Mouse (Mus musculus): ENCODE data around the gene Fads1. TPM values are rescaled to one million over a fixed set of nuclear protein-coding genes. Genes with fewer than 3 reads are reported as not detected.

The Fads1 gene
- total RNA-seq, 2 experiments from 2014 or later = 149 to 158 TPM

DNA sequence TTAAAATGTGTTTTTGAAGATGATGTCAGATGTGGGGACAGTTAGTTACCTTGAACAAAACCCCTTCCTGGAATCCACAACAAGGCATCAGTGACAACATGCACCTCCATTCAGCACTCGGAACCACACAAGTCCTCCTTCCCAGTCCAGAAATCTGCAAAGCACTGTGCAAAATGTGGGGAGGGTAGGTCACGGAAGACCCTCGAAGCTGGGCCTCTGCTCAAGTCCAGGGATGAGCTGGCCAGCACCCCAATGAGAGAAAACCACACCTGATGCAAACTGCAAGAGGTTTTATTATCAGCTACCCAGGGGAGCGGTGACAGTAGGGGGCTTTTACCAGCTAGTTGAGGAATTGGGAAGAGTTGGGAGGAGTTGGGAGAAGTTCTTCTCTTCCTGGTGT is 7.7 kb upstream of the Fads1 start:
- intact Hi-C loops (cut with DNase I) = no loop called here
- DNase-seq = no peak

DNA sequence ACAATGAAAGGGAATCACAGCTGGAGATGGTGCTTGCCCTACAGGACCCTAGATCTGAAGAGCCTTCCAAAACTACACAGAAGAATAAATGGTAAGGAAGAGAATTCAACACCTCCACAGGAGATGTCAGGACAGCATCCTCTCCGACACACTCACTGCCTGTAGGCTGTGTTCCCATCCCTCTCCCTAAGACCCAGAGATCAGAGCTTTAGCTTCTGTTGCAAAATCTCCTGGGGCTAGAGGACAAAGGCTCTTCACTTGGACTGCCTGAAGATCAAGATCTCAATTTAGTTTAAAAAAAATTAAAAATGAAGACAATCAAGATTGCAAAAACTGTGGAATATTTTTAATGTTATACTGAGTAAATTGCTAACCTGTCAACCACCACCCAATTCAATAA is 6.2 kb upstream of the Fads1 start:
- intact Hi-C loops (cut with DNase I) = no loop called here
- no peak for DNase-seq

DNA sequence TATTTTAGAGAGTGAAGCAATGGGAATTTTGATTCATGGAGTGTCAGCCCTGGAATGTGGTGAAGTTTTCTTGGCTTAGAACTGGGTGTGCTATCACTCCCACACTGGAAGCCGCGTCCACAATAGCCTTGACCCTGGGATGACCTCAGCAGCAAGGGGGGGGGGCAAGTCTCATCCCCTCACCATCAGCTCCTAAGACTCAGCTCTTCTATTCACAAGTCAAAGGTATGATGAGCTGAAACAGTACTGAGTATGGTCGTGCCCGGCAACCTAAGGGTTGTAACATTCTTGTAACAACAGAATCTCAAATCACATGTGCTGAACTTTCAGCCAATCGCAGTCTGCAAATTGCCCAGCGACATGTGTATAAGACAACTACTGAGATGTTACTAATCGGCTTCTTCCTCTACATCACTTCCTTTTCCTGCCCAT is 5.7 kb upstream of the Fads1 start:
- intact Hi-C loops (cut with DNase I) = no loop called here
- DNase-seq = no peak

DNA sequence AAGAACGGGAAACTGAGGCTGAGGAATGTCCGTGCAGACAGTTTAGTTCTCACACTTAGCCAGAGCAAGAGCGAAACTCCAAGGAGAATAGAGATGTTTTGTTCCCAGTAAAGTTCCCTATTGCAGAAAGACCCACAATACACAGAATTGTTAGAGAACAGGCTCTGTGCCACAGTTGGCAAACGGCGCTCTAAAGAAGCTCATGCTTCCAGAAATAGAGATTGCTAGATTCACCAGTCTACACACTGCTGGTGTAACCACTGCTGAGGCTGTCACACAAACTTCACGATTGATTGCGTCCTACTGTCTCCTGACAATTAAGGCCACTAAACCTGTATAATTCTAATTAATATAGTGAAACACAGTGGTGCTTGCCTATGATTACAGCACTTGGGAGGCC is 1.5 kb upstream of the Fads1 start:
- no peak for DNase-seq
- intact Hi-C loops (cut with DNase I) = no loop called here

DNA sequence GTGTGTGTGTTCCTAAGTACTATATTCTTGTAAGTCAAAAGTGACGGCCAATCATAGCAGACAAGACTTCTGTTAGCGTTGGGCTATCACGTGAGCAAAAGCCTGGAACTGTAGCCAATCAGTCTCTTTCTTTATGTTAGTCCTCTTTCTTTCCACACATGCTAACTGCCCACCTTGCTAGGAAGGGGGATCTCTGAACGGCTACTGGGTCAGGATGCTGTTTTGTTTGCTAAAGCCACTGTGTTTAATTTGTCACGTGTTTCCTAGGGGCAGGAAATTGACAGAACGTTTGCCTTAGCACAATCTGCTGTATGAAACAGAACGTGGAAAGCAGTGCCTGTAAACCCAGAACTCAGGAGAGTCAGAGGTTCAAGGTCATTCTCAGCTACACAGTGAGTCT is 546 bp upstream of the Fads1 start:
- no peak for DNase-seq
- intact Hi-C loops (cut with DNase I) = no loop called here

DNA sequence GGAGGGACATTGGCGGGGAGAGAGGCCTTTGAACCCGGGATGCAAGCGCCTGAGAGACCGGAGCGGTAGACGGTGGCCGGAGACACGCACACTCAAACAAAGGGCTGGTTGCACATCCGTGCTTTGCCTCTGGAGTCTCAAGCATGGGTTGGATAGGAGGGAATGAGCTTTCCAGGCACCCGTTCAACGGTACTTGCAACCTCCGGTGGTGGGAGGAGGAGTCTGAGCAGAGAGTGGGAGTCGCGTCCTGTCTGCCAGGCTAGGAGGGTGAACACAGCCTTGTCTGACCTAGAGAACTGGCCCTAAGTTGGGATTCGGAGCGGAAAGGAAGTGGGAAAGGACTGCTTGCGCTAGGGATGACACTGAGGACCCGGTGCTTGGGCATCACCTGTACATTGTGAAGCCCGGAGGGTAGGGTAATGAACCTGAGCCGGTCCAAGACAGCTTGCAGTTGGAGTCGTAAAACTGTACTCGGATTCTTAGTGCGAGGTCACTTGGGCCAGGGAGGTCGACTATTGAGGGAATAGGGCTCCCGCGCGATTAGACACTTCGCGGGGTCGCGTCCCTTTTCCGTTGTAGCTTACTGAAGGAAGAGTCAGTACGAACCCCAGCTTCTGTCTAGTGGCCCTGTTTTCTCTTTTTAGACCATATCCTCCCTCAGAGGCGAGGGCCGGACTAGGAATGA is 753 bp downstream of the Fads1 start:
- intact Hi-C loops (cut with DNase I) = no loop called here
- peak; percentile 74 for DNase-seq

DNA sequence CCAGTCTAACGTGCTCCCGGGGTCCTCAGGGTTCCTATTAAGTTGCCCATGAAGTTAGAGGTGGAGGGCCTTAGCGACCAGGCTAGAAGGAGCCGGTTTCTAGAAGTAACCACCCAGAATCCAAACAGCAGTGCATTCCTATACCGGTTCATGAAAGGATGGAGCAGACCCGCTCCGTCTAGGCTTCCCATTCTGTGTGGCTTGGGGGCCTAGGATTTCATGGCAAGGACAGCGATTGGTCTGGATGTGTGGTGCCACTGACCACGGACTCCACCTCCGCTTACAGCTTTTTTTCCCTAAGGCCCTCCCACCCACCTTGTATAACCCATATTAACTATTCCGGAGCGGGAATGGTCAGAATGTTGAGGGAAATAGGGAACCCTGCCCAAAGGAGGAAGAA is 1.4 kb downstream of the Fads1 start:
- intact Hi-C loops (cut with DNase I) = loop anchor here (2.0 kb wide), 1 partner anchor 83 kb away; the partner anchor contains the start of gene Fads2
- peak; percentile 33 for DNase-seq

DNA sequence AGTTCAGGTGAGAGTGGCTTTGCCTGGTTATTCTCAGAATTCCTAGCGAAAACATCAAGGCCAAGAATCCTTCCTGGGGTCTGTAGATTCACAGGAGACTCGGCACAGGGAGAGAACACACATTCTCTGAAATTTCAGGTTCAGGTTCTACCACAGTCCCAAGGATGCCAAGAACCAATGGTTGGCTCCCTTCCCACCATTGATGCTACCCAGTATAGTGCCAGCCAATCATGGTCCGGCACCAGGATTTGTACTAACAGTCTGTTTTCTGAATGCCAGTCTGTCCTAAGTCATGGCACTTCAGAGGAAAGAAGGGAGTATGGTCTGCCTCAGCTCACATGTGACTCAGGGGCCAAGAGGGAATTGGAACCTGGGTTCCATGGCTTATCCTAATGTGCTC is 3.2 kb downstream of the Fads1 start:
- intact Hi-C loops (cut with DNase I) = loop anchor here (2.0 kb wide), 1 partner anchor 85 kb away; the partner anchor contains the start of gene Fads2
- no peak for DNase-seq

DNA sequence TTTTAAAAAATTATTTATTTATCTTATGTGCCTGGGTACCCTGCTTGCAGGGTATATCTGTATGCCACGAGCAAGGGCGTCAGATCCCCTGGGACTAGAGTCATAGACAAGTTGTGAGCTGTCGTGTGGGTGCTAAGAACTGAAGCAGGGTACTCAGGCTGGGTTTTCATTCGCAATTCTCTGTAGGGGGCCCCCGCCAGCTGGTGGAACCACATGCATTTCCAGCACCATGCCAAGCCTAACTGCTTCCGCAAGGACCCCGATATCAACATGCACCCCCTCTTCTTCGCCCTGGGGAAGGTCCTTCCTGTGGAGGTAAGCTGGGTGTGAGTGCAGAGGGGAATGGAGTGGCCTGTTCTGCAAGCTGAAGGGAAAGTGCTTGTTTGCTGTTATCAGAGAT is 3.9 kb downstream of the Fads1 start:
- no peak for DNase-seq
- intact Hi-C loops (cut with DNase I) = no loop called here

DNA sequence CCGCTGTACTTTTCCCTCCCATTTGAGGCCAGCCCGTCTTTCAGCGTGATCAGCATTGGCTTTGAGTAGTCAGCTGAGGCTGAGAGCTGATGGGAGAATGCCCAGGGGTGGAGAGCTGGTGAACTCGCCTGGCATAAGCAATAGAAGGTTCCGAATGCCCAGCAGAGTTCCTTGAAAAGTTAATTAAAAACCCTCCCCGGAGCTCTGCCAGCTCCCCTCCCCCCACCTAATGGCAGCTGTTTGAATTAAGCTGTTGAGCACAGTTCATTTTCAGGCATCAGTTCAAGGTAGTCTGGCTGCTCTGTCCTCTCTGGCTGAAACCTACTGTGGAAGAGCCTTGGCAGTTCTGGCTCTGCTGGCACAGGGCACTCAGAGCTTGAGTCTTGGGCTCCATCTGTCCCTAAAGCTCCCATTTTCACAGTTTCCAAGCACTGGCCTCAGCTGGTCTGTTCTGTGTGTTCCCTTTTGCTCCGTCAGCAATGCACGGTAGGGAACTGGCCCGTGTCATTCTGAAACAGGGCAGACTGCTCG is 5.7 kb downstream of the Fads1 start:
- DNase-seq = peak; percentile 95
- intact Hi-C loops (cut with DNase I) = no loop called here

DNA sequence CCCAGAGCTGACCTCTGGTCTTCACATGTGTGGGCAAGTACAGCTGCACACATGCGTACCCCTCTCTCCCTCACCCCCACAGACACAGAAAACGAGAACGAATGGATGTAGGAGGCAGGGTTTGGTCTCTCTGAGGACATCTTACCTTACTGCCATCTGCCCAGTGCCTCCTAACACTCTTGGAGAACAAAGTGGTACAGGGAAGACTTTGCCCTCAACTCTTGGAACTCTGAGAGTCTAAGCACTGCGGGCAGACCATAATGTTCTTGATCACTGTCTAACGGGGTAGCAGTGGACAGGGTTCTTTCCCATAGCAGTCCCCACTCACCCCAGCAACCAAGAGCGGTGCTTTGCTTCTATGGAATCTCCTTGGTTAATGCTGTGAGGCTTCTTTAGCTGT is 6.3 kb downstream of the Fads1 start:
- intact Hi-C loops (cut with DNase I) = no loop called here

DNA sequence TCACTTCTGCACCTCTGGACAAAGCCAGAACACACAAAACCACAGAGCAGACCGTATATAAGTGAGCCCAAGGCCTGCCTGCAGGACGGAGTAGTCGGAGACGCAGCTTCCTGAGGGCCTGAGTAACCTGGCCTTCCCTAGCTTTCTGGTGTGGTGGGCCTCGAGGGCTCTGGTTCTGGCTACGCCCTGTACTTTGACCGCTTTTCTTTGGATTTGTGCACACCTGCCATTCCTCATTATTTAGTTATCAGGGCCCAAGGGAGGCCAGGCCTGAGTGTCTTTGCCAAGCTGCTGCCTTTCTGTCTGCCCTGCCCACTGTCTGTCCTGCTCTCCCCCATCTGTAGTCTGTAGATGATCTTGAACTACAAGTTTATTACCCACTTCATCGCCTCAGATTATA is 7.3 kb downstream of the Fads1 start:
- intact Hi-C loops (cut with DNase I) = loop anchor here (5.0 kb wide), 1 partner anchor 108 kb away; no protein-coding TSS in a partner anchor
- no peak for DNase-seq

More for the DNA sequence above, 6.3 kb downstream of the Fads1 start:
- no peak for DNase-seq

DNA sequence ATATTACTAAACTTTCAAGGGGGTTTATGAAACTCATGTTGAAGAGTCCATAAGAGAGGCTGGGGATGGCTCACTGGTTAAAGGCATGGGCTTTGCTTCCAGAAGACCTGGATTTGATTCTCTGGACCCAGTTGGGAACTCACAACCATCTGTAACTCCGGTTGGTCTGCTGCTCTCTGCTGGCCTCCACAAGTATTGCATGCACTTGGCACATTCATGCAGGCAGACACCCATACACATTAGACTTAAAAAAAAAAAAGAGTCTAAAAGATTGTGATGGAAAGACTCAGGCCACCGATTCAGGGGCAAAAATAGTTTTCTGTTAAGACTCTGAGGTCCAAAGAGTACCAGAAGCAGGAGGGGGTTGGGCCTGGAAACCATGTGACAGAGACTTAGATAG is 8.1 kb downstream of the Fads1 start:
- peak; percentile 77 for DNase-seq
- intact Hi-C loops (cut with DNase I) = loop anchor here (5.0 kb wide), 1 partner anchor 108 kb away; no protein-coding TSS in a partner anchor

DNA sequence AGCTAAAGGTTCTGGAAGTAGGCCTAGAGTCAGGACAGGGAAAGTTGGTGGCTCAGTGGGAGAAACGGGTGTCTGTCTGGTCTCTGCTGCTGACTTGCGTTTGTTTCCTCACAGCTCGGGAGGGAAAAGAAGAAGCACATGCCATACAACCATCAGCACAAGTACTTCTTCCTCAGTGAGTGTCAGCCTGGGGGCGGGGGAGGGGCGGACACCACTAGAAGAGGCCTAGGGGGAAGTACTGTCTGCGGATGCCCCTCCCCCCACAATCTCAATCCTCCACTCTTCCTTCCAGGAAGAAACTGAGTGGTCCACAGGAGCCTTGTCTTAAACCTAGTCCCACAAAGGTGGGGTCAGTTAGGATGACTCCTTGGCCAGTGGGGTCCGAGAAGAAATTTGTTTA is 8.6 kb downstream of the Fads1 start:
- peak; percentile 31 for DNase-seq
- intact Hi-C loops (cut with DNase I) = loop anchor here (5.0 kb wide), 1 partner anchor 109 kb away; no protein-coding TSS in a partner anchor

DNA sequence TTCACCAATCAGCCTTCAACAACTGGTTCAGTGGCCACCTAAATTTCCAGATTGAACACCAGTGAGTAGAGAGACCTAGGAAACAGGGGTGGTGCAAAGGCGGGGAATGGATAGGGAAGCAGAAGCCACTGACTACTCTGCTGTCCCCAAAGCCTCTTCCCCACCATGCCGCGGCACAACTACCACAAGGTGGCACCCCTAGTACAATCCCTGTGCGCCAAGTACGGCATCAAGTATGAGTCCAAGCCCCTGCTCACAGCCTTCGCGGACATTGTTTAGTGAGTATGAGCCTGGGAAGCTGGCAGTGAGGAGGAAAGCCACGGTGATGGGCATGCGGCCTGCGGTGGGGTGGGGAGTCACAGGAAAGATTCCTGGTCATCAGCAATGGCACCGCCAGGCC is 11.6 kb downstream of the Fads1 start:
- intact Hi-C loops (cut with DNase I) = loop anchor here (5.0 kb wide), 1 partner anchor 112 kb away; no protein-coding TSS in a partner anchor
- peak; percentile 20 for DNase-seq

DNA sequence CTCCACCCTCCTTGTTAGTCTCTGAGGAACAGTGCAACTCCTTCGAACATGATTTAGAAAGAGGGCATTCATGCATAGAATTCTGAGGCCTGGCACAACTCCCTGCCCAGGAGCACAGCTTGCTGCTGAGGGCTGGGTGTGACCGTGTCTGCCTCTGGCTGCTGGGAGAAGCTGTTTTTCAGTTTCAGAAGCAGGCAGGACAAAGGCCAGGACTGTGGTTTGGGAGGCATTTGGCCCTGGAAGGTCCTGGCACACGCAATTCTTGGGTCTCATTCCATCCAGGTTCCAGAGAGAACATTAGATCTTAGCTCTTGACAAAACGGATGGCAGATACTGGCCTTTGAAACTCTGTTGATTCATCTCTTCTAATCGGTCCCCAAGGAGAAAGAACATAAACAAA is 12.6 kb downstream of the Fads1 start:
- intact Hi-C loops (cut with DNase I) = loop anchor here (5.0 kb wide), 2 partner anchors 198 to 278 kb away; no protein-coding TSS in a partner anchor
- DNase-seq = no peak

DNA sequence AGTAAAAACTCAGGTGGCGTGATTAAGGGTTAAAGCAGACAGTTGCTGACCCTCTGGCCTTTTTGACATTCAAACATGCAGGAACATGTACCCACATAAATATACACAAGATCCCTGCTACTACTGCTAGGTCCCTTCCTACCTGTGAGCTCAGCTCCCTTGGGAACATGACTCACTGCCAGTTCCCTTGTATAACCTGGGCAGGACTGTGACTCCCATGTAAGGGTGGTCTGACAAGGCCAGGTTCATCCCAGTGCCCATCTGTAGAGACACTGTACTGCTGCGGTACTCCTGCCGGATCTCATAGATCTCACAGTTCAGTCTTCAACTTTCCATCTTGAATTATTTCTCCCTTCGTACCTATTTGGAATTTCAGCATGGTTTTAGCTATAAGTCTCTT is 14.4 kb downstream of the Fads1 start:
- intact Hi-C loops (cut with DNase I) = loop anchor here (5.0 kb wide), 2 partner anchors 200 to 280 kb away; no protein-coding TSS in a partner anchor
- DNase-seq = no peak

DNA sequence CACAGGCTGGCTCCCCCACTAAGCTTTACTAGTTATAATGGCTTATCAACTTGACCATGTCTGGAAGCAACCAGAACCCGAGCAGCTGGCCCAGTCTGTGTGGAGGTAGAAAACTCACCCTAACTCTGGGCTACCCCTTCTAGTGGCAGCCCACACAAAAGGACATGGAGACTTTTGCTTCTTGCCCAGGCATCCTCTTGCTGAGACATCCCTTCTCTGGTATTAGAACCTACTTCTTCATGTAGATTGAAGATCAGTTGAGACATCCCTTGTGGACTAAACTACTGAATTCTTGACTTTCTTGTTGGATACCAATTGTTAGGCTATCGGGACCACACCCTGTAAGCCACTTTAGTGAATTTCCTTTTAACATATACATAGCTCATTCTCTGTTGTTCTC is 15.6 kb downstream of the Fads1 start:
- intact Hi-C loops (cut with DNase I) = loop anchor here (5.0 kb wide), 2 partner anchors 201 to 281 kb away; no protein-coding TSS in a partner anchor
- no peak for DNase-seq

DNA sequence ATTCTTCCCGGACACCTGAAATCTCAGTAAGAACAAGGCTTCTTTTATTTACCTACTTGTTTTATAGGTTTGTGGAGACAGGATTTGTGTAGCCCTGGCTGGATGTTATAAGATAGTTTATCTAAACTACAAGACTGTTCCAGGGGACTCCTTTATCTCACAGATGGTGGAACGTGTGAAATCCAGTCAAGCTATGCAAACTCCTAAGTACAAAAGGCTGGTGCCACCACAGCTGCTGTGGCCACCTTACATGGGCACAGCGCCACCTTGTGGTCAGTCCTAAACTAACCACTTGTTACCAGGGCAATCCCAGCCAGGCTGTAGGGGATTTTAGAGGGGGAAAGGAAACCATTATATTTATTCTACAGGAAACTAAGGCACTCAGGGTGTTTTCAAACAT is 16.0 kb downstream of the Fads1 start:
- intact Hi-C loops (cut with DNase I) = loop anchor here (5.0 kb wide), 2 partner anchors 201 to 281 kb away; no protein-coding TSS in a partner anchor
- peak; percentile 86 for DNase-seq

DNA sequence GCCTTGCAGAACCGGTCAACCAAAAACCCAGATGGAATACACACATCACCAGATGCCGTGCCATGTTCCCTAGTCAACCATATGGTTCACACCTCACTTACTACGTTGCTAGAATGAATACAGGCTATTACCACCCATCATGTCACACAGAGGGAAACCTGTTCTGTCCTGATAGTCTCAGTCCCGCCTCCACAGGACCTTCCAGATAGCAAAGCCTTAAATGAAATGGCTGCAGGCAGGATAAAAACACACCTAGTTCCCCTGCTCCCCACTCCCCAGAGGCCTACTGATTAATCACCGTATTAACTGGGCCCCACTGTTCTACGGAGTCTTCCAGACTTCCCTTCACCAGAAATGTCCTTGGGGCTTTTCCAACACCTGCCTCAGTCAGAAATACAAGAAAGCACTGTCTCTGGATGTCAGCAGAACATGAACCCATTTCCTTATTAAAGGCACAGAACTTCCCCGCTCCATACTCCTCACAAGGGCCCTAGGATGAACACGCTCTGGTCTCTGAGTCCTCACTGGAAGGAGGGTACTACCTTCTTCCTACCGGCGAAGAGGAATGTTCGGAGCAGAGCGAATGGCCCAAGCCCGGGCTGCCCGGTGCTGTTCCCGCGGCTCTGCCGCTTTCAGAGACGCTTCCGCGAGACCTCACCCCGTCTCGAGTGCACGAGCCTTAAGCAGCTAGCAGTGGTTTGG is 20.6 kb downstream of the Fads1 start:
- intact Hi-C loops (cut with DNase I) = no loop called here
- no peak for DNase-seq

DNA sequence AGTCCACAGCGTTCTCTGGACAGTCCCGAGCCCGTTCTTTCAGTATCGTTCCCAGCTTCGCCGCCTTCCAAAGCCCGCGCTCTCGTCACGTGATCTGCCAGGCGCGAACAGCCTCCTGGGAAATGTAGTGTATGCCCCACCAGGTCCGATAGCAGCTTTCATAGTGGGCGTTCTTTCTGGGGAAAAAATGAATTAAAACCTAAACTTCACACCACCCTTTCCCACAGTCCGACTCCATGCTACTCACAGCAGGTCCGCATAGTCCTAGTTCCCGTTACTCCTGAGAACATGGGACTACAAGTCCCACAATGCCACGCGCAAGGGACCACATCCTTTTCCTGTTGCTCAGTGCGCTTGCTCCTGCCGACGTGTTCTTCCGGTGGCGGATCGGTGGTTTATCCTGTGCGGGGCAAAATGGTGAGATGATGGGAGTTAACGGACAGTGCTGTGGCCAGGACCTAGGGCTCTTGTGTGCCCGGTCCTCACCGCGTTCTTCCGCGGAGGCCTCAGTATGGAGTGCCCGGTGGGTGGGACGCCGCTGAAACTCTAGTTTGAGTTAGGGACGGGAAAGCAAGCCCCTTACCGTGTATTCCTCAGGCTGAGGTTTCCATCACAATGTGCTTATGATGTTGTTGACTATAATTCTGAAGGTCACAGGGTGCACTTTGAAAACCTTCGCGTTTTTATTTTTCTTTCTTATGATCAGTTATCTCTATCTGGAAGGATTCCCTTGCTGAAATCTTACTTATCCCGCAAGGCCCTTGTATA is 21.3 kb downstream of the Fads1 start, which contains the start of the genes Tmem258 and Fen1:
Gene Tmem258, plus strand, starts transcription at position 167 of the 768 bp plus-strand sequence.
Gene Fen1, minus strand, starts transcription at position 322 of the 768 bp plus-strand sequence.
- DNase-seq = peak; percentile 91
- intact Hi-C loops (cut with DNase I) = no loop called here
